Mouse (Mus musculus) bone marrow macrophage, adult 2 months (primary cell): ENCODE results near the gene Pdlim5. TPM values are rescaled to one million over a fixed set of nuclear protein-coding genes. Genes with fewer than 3 reads are reported as not detected.

Experiments used
- H3K27ac ChIP-seq: 2 replicates; pipeline ENCODE4 v1.5.1; 2012; ENCODE audit warnings: low read depth, low read length; ENCODE audit not compliant: insufficient read depth
- H3K4me1 ChIP-seq: 2 replicates; pipeline ENCODE4 v1.6.1; 2012; ENCODE audit warnings: low read length; ENCODE audit not compliant: control insufficient read depth, insufficient read depth
- H3K4me3 ChIP-seq: 2 replicates; pipeline ENCODE4 v1.5.1; 2012; ENCODE audit warnings: mild to moderate bottlenecking, low read length, moderate library complexity; ENCODE audit not compliant: insufficient read depth
- CTCF ChIP-seq: IDR thresholded peaks from 2 replicates; pipeline ENCODE4 v1.5.1; 2012; ENCODE audit warnings: low read depth, mild to moderate bottlenecking, low read length, moderate library complexity
- POLR2A ChIP-seq: IDR thresholded peaks from 2 replicates; pipeline ENCODE4 v1.6.1; 2012; ENCODE audit warnings: mild to moderate bottlenecking, low read depth, low read length, borderline replicate concordance
- polyA plus RNA-seq: library from polyadenylated mRNA; stranded (reverse); fragments of >200 nt; gene quantifications from 2 replicates; pipeline ENCODE4 v1.2.4, GENCODE M21; 2012; ENCODE audit not compliant: missing spikeins, insufficient read depth, insufficient read length

Gene Pdlim5
- polyA plus RNA-seq, 1 experiment, result 64.9 TPM

GRCm38 (mm10) chr3:142372465-142373147 lies 22.9 kb downstream of the Pdlim5 start:
- TF ChIP-seq CTCF (no peak), POLR2A (no peak)
- no peak overlapping the region for H3K4me3 ChIP-seq
- no peak overlapping the region for H3K27ac ChIP-seq
- no peaks in the 10 kb centered on the region for H3K4me1 ChIP-seq

GRCm38 (mm10) chr3:142368411-142368810 lies 27.1 kb downstream of the Pdlim5 start:
- TF ChIP-seq CTCF, result no peak
- TF ChIP-seq POLR2A, result no peak
- Histone ChIP-seq H3K4me3 (no peak overlapping the region), H3K27ac (no peak overlapping the region), H3K4me1 (no peaks in the 10 kb centered on the region)

GRCm38 (mm10) chr3:142362092-142362491 lies 33.4 kb downstream of the Pdlim5 start:
- H3K27ac ChIP-seq, result no peak overlapping the region

GRCm38 (mm10) chr3:142358951-142359350 lies 36.5 kb downstream of the Pdlim5 start:
- TF ChIP-seq POLR2A (no peak), CTCF (no peak)
- Histone ChIP-seq H3K27ac (no peak overlapping the region), H3K4me3 (no peak overlapping the region), H3K4me1 (peaks cover 8% of the 10 kb centered on the region)

More at GRCm38 (mm10) chr3:142362092-142362491, 33.4 kb downstream of the Pdlim5 start:
- TF ChIP-seq POLR2A (no peak), CTCF (no peak)
- Histone ChIP-seq H3K4me3 (no peak overlapping the region), H3K4me1 (peaks cover 5% of the 10 kb centered on the region)

- TF ChIP-seq POLR2A (no peak), CTCF (no peak)
- Histone ChIP-seq H3K4me1 (peaks cover 8% of the 10 kb centered on the region), H3K27ac (no peak overlapping the region), H3K4me3 (no peak overlapping the region)
Measured at GRCm38 (mm10) chr3:142356661-142357060, 38.8 kb downstream of the Pdlim5 start.

- no peak for TF ChIP-seq CTCF
- TF ChIP-seq POLR2A, result no peak
- Histone ChIP-seq H3K4me1 (peaks cover 4% of the 10 kb centered on the region), H3K27ac (no peak overlapping the region), H3K4me3 (no peak overlapping the region)
Measured at GRCm38 (mm10) chr3:142353218-142353617, 42.3 kb downstream of the Pdlim5 start.

- TF ChIP-seq CTCF (no peak), POLR2A (no peak)
- Histone ChIP-seq H3K4me3 (no peak overlapping the region), H3K4me1 (peaks cover 7% of the 10 kb centered on the region)
Measured at GRCm38 (mm10) chr3:142350513-142350912, 45.0 kb downstream of the Pdlim5 start.

GRCm38 (mm10) chr3:142348816-142349631 lies 46.5 kb downstream of the Pdlim5 start:
- no peak for TF ChIP-seq POLR2A
- no peak for TF ChIP-seq CTCF
- H3K4me1 ChIP-seq, result peaks cover 12% of the 10 kb centered on the region
- no peak overlapping the region for H3K4me3 ChIP-seq
- no peak overlapping the region for H3K27ac ChIP-seq

More at GRCm38 (mm10) chr3:142350513-142350912, 45.0 kb downstream of the Pdlim5 start:
- H3K27ac ChIP-seq, result no peak overlapping the region

- H3K27ac ChIP-seq, result no peak overlapping the region
- no peak overlapping the region for H3K4me3 ChIP-seq
- peaks cover 15% of the 10 kb centered on the region for H3K4me1 ChIP-seq
- no peak for TF ChIP-seq POLR2A
- TF ChIP-seq CTCF, result no peak
Measured at GRCm38 (mm10) chr3:142346261-142346660, 49.2 kb downstream of the Pdlim5 start.

GRCm38 (mm10) chr3:142345235-142346125 lies 50.0 kb downstream of the Pdlim5 start:
- TF ChIP-seq CTCF (no peak), POLR2A (no peak)
- Histone ChIP-seq H3K27ac (no peak overlapping the region), H3K4me3 (no peak overlapping the region), H3K4me1 (peaks cover 15% of the 10 kb centered on the region)
